13 mouse cellular contexts compared by ENCODE assay signal in the genomic region with DNA sequence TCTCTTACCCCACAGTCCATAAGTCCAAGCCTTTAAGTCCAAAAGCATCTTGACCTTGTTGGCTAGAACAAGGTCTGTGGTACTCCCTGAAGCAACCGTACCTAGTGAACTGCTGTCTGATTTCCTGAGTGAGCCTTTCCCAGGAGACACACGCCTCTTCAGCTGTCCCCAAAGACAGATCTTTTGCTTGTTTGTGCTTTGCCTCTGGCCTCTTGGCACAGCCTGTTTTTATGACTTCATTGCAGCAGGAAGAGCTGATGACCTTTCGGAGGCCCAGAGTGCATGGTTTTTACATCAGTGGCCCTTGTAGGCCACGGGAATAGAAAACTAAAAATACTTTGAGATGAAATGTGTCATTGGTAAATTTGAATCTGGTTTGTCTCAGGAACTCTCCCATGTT.
DNase-seq lines count a peak whose midpoint lies in the region; ATAC-seq and TF ChIP-seq lines count a peak whose summit lies in the region.
"Had no signal": no experiment of that assay in that cellular context is flagged by ENCODE, and none has a peak within 500 bp of the region (broad histone marks: within the 10 kb centered on the region; RNA-seq: fewer than 3 reads in every experiment).

No protein-coding gene starts in this region.

- no peak for TF ChIP-seq POLR2A in spleen, adult 2 months (IDR thresholded peaks at IDR 0.05; ENCODE audit: low read depth, low read length)
- no peak for TF ChIP-seq POLR2A in myocyte (IDR thresholded peaks at IDR 0.05; ENCODE audit: insufficient read length, low read depth)

- WGBS in spleen, adult 2 months: 39% methylated on average over 4 of the region's 4 CpGs

- ATAC-seq in megakaryocyte, adult 5-6 weeks (ENCODE audit: poor library complexity, severe bottlenecking): no peak
- ATAC-seq in megakaryocyte-erythroid progenitor cell, adult 5-6 weeks (replicated peaks; ENCODE audit: low FRiP score, low TSS enrichment, poor library complexity, severe bottlenecking): no peak
- ATAC-seq: midbrain, embryonic 16.5 days had no signal

- H3K27ac ChIP-seq in spleen, adult 2 months (ENCODE audit: insufficient read depth, low read length): 0 out of 2 replicates have a peak overlapping the region, but pooled peaks have one; percentile 30
- H3K27ac ChIP-seq: embryonic facial prominence, embryonic 13.5 days; hindbrain, embryonic 12.5 days; limb, embryonic 12.5 days had no signal

- intact Hi-C loops in heart, postnatal 36 days (cut with DNase I): loop anchor here (2.0 kb wide), 1 partner anchor 33 kb away; no protein-coding TSS in a partner anchor

- no peak overlapping the region for H3ac ChIP-seq in myocyte (ENCODE audit: control insufficient read depth, insufficient read length)

- DNase-seq in spleen, adult 2 months (ENCODE audit: low read depth in 1 of 2, low spot score in 2 of 2): no peak
- DNase-seq in spleen, postnatal 10 days (ENCODE audit: low spot score in 2 of 2): no peak
- peak; percentile 68 for DNase-seq in gastrocnemius, postnatal 25 days
- DNase-seq in heart, postnatal 36 days: peak; percentile 57 to 73
- no peak for DNase-seq in left cerebral cortex, adult 9 months (ENCODE audit: low spot score in 2 of 2)
- DNase-seq: right cerebral cortex, adult 18-20 months had no signal

- peaks cover 28% of the 10 kb centered on the region for H3K36me3 ChIP-seq in spleen, adult 2 months (ENCODE audit: control insufficient read depth, insufficient read depth, low read length)
- H3K36me3 ChIP-seq in myocyte (ENCODE audit: control insufficient read depth, insufficient read depth): peaks cover 34% of the 10 kb centered on the region

- H3K79me2 ChIP-seq in myocyte (ENCODE audit: control insufficient read depth, insufficient read depth): peaks cover 11% of the 10 kb centered on the region

- no peak for TF ChIP-seq CTCF in spleen, adult 2 months (IDR thresholded peaks at IDR 0.05; ENCODE audit: extremely low read depth, insufficient read depth, insufficient read length, insufficient replicate concordance)

- no peak overlapping the region for H3K4me3 ChIP-seq in spleen, adult 2 months (ENCODE audit: extremely low read depth, insufficient read depth, insufficient read length)
- no peak overlapping the region for H3K4me3 ChIP-seq in myocyte
- H3K4me3 ChIP-seq: embryonic facial prominence, embryonic 13.5 days; hindbrain, embryonic 12.5 days; limb, embryonic 12.5 days had no signal

- H3K4me1 ChIP-seq in spleen, adult 2 months (ENCODE audit: control insufficient read depth, insufficient read depth, insufficient read length): peaks cover 3% of the 10 kb centered on the region; the same call in 1 of the 2 replicates
- H3K4me1 ChIP-seq: hindbrain, embryonic 12.5 days; limb, embryonic 12.5 days had no signal

- peak overlapping the region; percentile 16 for H3K4me2 ChIP-seq in myocyte (ENCODE audit: low read depth)
- H3K4me2 ChIP-seq: embryonic facial prominence, embryonic 13.5 days; hindbrain, embryonic 12.5 days; limb, embryonic 12.5 days had no signal

- no peaks in the 10 kb centered on the region for H3K27me3 ChIP-seq in spleen, adult 2 months (ENCODE audit: control insufficient read depth, insufficient read depth, low read length)
- no peaks in the 10 kb centered on the region for H3K27me3 ChIP-seq in myocyte (ENCODE audit: control insufficient read depth, insufficient read depth, insufficient read length)
- H3K27me3 ChIP-seq: embryonic facial prominence, embryonic 13.5 days; hindbrain, embryonic 12.5 days; limb, embryonic 12.5 days had no signal

TF ChIP-seq in myocyte, 11 proteins besides CTCF, POLR2A, EP300 and RAD21:
- peak in 1 of 3 experiments; percentile 39 for TF ChIP-seq MYOD1 (IDR thresholded peaks at IDR 0.05; ENCODE audit: control insufficient read depth in 1 of 3, insufficient read length in 2 of 3, low read depth in 2 of 3)
- no peak for TF ChIP-seq SRF (IDR thresholded peaks at IDR 0.05; ENCODE audit: control insufficient read depth, insufficient read length, low read depth)

Comparison
In these comparisons a context has a peak if more than half of its experiments do, and no peak if none do; other contexts are left out.
1. DNase-seq: peak in gastrocnemius, postnatal 25 days (single experiment) and heart, postnatal 36 days (2 of 2); none in spleen, adult 2 months (0 of 2), spleen, postnatal 10 days (0 of 2) and left cerebral cortex, adult 9 months (0 of 2).